8 mouse cellular contexts compared by ENCODE assay signal in the genomic region with DNA sequence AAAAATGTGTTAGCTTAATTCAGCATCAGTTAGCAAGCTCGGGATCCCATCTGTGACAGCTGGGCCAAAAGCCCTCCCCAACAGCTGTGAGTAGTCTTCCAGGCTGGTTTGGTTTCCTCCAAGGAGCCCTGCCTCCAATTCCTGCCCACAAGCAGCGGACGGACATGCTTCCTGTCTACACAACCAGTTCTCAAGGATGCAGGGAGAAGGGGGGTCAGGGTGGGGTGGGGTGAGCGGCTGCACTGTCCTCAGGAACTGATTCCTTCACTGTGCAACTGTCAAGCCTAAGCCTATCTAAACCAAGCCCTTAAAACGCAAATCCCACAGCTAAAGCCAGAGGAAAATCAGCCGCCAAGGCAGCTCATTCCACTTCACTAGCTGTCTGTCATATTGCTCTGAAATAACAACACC. TPM values are rescaled to one million over a fixed set of nuclear protein-coding genes. Genes with fewer than 3 reads are reported as not detected.
DNase-seq lines count a peak whose midpoint lies in the region; ATAC-seq lines count a peak whose summit lies in the region.

No protein-coding gene starts in this region.

- peak overlapping the region; percentile 87 for H3K9ac ChIP-seq in forebrain, embryonic 11.5 days (ENCODE audit: low read length)
- H3K9ac ChIP-seq in liver, embryonic 16.5 days (ENCODE audit: low read depth, low read length) = peak overlapping the region; percentile 96
- peak overlapping the region; percentile 96 for H3K9ac ChIP-seq in neural tube, embryonic 15.5 days (replicated peaks)

- H3K36me3 ChIP-seq in forebrain, embryonic 11.5 days (ENCODE audit: control insufficient read depth, insufficient read depth, low read length) = no peaks in the 10 kb centered on the region
- H3K36me3 ChIP-seq in liver, embryonic 16.5 days (ENCODE audit: control insufficient read depth, insufficient read depth) = no peaks in the 10 kb centered on the region
- peaks cover 7% of the 10 kb centered on the region for H3K36me3 ChIP-seq in neural tube, embryonic 15.5 days

- no peaks in the 10 kb centered on the region for H3K9me3 ChIP-seq in forebrain, embryonic 11.5 days (ENCODE audit: control insufficient read depth, low read length)
- no peaks in the 10 kb centered on the region for H3K9me3 ChIP-seq in liver, embryonic 16.5 days (replicated peaks; ENCODE audit: control insufficient read depth, low read length)
- H3K9me3 ChIP-seq in neural tube, embryonic 15.5 days (replicated peaks) = no peaks in the 10 kb centered on the region

- intact Hi-C loops in heart, postnatal 14 days (cut with DNase I) = no loop called here

- peak; percentile 69 for DNase-seq in 3T3-L1 (ENCODE audit: low read depth, low spot score)
- DNase-seq in adrenal gland, adult 8-10 months = peak; percentile 36
- DNase-seq in forebrain, embryonic 11.5 days (ENCODE audit: low spot score) = no peak
- peak; percentile 47 to 53 for DNase-seq in heart, postnatal 14 days
- peak; percentile 70 for DNase-seq in layer of hippocampus, adult 11-12 months (ENCODE audit: low spot score)
- no peak for DNase-seq in testis, postnatal 14 days (ENCODE audit: low spot score)

- no peak for ATAC-seq in forebrain, embryonic 11.5 days (replicated peaks; ENCODE audit: low FRiP score)
- no peak for ATAC-seq in liver, embryonic 16.5 days (ENCODE audit: low read depth)
- no peak for ATAC-seq in neural tube, embryonic 15.5 days (ENCODE audit: low FRiP score)

- 19% methylated on average over 6 of the region's 6 CpGs for WGBS in forebrain, embryonic 11.5 days
- 3% methylated on average over 6 of the region's 6 CpGs for WGBS in liver, embryonic 16.5 days (ENCODE audit: insufficient replicate concordance)
- WGBS in neural tube, embryonic 15.5 days = 4% methylated on average over 6 of the region's 6 CpGs

- H3K27ac ChIP-seq in forebrain, embryonic 11.5 days (ENCODE audit: low read depth, low read length) = no peak overlapping the region
- H3K27ac ChIP-seq in liver, embryonic 16.5 days (ENCODE audit: low read length) = peak overlapping the region; percentile 89
- peak overlapping the region; percentile 91 for H3K27ac ChIP-seq in neural tube, embryonic 15.5 days (replicated peaks)

- H3K4me2 ChIP-seq in forebrain, embryonic 11.5 days (ENCODE audit: low read depth, low read length, severe bottlenecking) = peak overlapping the region; percentile 95
- H3K4me2 ChIP-seq in liver, embryonic 16.5 days (ENCODE audit: low read depth, low read length) = peak overlapping the region; percentile 96
- peak overlapping the region; percentile 82 for H3K4me2 ChIP-seq in neural tube, embryonic 15.5 days

- peaks cover 9% of the 10 kb centered on the region; the same call in 1 of the 2 replicates for H3K4me1 ChIP-seq in forebrain, embryonic 11.5 days (replicated peaks; ENCODE audit: control insufficient read depth, insufficient read depth, low read length)
- H3K4me1 ChIP-seq in liver, embryonic 16.5 days (ENCODE audit: control insufficient read depth, low read depth, low read length) = peaks cover 29% of the 10 kb centered on the region
- H3K4me1 ChIP-seq in neural tube, embryonic 15.5 days = peaks cover 29% of the 10 kb centered on the region

- H3K4me3 ChIP-seq in forebrain, embryonic 11.5 days (ENCODE audit: low read depth, low read length) = peak overlapping the region; percentile 94
- H3K4me3 ChIP-seq in liver, embryonic 16.5 days (ENCODE audit: low read depth, low read length) = peak overlapping the region; percentile 98
- peak overlapping the region; percentile 100 for H3K4me3 ChIP-seq in neural tube, embryonic 15.5 days (replicated peaks)

- no peaks in the 10 kb centered on the region for H3K27me3 ChIP-seq in forebrain, embryonic 11.5 days (ENCODE audit: control insufficient read depth, insufficient read depth, low read length)
- H3K27me3 ChIP-seq in liver, embryonic 16.5 days (ENCODE audit: control insufficient read depth, insufficient read depth, low read depth, low read length) = no peaks in the 10 kb centered on the region
- H3K27me3 ChIP-seq in neural tube, embryonic 15.5 days (replicated peaks) = no peaks in the 10 kb centered on the region

RNA-seq across cellular contexts. Expression of a gene that starts 24.0 kb away (rescaled TPM):
- total RNA-seq in adrenal gland, adult 8-10 months (2022) = 100 to 1,000 TPM; 135 to 201 (median 170) TPM
- 186 and 206 TPM in 2 replicates for polyA plus RNA-seq in forebrain, embryonic 11.5 days (2014; fragmentation: Nextera tagmentation; extraction: Ambion mirVana)
- 100 to 1,000 TPM in 1 of 2 experiments, 10 to 100 TPM in 1; 98.9 to 106 TPM for total RNA-seq in heart, postnatal 14 days (2021)
- 42.7 and 48.1 TPM in 2 replicates for polyA plus RNA-seq in liver, embryonic 16.5 days (2015; fragmentation: Nextera tagmentation; extraction: Ambion mirVana)
- 300 and 346 TPM in 2 replicates for polyA plus RNA-seq in neural tube, embryonic 15.5 days (2015; fragmentation: Nextera tagmentation; extraction: Ambion mirVana)

RNA-seq across cellular contexts. Expression of a gene that starts 51.0 kb away (rescaled TPM):
- total RNA-seq in adrenal gland, adult 8-10 months (2022) = 10 to 100 TPM in 3 of 4 experiments, 1 to 10 TPM in 1; 9.1 to 13.5 (median 11.1) TPM
- polyA plus RNA-seq in forebrain, embryonic 11.5 days (2014; fragmentation: Nextera tagmentation; extraction: Ambion mirVana) = 44.0 and 48.6 TPM in 2 replicates
- 1 to 10 TPM; 4.5 to 5.5 TPM for total RNA-seq in heart, postnatal 14 days (2021)
- polyA plus RNA-seq in liver, embryonic 16.5 days (2015; fragmentation: Nextera tagmentation; extraction: Ambion mirVana) = 4.2 and 5.3 TPM in 2 replicates
- polyA plus RNA-seq in neural tube, embryonic 15.5 days (2015; fragmentation: Nextera tagmentation; extraction: Ambion mirVana) = 86.3 and 86.6 TPM in 2 replicates

Comparison
In these comparisons a context has a peak if more than half of its experiments do, and no peak if none do; other contexts are left out.
1. DNase-seq: peak in 3T3-L1 (single experiment), adrenal gland, adult 8-10 months (single experiment), heart, postnatal 14 days (2 of 2) and layer of hippocampus, adult 11-12 months (single experiment); none in forebrain, embryonic 11.5 days (single experiment) and testis, postnatal 14 days (single experiment).
2. Peak in every context shown above with its lines, with median percentiles within 50 percentile points of each other: H3K4me2 ChIP-seq, H3K4me3 ChIP-seq and H3K9ac ChIP-seq.